Mouse (Mus musculus): ENCODE measurements at regions not wholly inside any gene's neighbourhood (a gene's known extent, or its start where the extent isn't known, plus 50 kb on each side); places are given as distances from the start of the nearest gene placed in this dataset.

DNA sequence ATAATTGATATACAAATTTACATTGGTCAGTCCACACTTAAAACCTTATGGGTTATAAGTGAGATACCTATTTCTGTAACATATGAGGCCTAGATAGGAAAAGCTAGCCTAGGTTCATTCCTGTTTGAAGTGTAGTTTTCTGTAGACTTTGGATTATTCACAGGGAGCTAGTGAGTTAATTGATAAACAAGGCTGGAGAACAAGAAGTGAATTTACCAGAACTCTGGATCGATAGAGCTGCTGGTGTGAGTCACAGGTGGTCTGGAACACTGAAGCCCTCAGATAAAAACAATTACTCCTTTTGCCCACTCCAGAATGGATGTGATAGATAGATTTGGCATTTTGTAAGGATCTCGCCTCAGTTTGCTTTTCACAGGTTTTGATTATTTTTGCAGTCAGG, 62.0 kb upstream of the Rtl1 start:
- WGBS: 80% methylated on average over 2 of the region's 2 CpGs
- H3K9ac ChIP-seq: no peak overlapping the region
- no peak overlapping the region for H3K4me3 ChIP-seq
- peaks cover 22% of the 10 kb centered on the region for H3K36me3 ChIP-seq
- no peaks in the 10 kb centered on the region for H3K4me1 ChIP-seq
- no peak for ATAC-seq (ENCODE audit: insufficient number of reproducible peaks, insufficient read depth, low FRiP score, low TSS enrichment, low read depth)
- no peak overlapping the region for H3K27ac ChIP-seq
- no peak overlapping the region for H3K4me2 ChIP-seq
- no peaks in the 10 kb centered on the region for H3K27me3 ChIP-seq
- no peaks in the 10 kb centered on the region for H3K9me3 ChIP-seq

DNA sequence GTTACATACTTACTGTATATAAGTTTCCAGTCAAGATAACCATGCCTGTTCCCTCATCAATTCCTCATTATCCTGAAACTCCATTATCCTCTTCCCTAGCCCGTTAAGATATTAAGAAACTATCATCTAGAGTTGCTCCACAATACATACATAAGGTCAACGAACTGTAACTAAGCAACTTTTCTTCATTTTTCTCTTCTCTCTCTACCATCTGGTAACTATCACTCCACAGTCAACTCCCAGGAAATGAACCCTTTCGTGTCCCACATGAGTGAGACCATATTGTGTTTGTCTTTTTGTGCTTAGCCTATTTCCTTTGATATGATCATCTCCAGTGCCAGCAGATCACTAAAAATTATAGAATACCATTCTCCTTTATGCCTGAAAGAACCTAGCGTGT, 74.6 kb upstream of the Rtl1 start:
- 66% methylated on average over 4 of the region's 4 CpGs for WGBS

DNA sequence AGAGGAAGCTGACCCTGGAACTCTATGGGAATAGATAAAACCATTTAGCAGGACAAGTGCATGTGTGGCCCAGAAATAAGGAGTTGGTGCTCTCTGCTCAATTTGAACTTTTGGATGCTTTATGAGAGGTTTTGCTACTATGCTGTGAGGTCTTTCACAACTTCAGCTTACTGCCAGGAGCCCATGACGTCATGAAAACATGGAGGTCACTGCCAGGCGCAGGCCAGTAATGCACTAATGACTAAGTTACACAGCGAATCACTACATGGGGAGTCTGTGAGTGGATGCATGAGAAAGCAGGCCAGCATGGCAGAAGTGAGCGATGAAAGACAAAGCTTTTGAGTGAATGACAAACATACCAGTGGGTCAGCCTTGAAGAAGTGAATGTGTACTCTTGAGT, 93.9 kb upstream of the Rtl1 start:
- peaks cover 66% of the 10 kb centered on the region for H3K36me3 ChIP-seq
- H3K27me3 ChIP-seq: no peaks in the 10 kb centered on the region
- 93% methylated on average over 4 of the region's 4 CpGs for WGBS

More for the DNA sequence above, 74.6 kb upstream of the Rtl1 start:
- no peak overlapping the region for H3K4me2 ChIP-seq
- H3K4me1 ChIP-seq: no peaks in the 10 kb centered on the region
- peaks cover 15% of the 10 kb centered on the region for H3K36me3 ChIP-seq
- no peak for ATAC-seq (ENCODE audit: insufficient number of reproducible peaks, insufficient read depth, low FRiP score, low TSS enrichment, low read depth)
- no peaks in the 10 kb centered on the region for H3K9me3 ChIP-seq
- H3K27ac ChIP-seq: no peak overlapping the region
- no peaks in the 10 kb centered on the region for H3K27me3 ChIP-seq
- H3K4me3 ChIP-seq: no peak overlapping the region
- H3K9ac ChIP-seq: no peak overlapping the region

DNA sequence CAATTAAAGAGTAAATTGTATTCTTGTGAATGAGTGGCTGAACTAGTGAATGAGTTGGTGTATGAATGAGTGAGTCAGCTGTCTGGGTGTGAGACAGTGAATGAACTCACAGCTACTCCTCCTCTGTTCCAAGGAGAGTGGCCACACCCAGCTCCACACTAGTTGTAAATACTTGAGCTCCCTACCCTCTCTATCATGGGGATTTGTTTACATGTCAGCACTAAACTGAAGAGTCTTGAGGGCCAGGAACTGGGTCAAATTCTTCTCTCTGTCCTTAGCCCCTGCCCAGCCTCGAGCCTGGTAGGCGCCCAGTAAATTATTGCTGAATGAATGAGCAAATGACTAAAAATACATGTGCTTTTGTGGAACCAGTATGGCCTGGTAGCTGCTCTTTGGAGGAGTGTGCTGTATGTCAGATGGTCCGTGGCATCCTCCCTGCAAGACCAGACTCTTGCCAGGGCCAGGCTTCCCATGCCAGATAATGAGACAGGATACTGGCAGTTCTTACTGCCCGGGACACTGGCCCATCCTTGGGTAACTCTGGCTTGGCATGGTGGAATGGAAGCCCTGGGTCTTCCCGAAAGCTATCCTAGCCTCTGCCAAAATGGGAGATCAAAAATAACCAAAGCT, 94.8 kb upstream of the Rtl1 start:
- no peak for ATAC-seq (ENCODE audit: insufficient number of reproducible peaks, insufficient read depth, low FRiP score, low TSS enrichment, low read depth)
- H3K4me2 ChIP-seq: no peak overlapping the region
- no peaks in the 10 kb centered on the region for H3K4me1 ChIP-seq
- no peak overlapping the region for H3K9ac ChIP-seq
- no peaks in the 10 kb centered on the region for H3K27me3 ChIP-seq
- peaks cover 72% of the 10 kb centered on the region for H3K36me3 ChIP-seq
- H3K27ac ChIP-seq: no peak overlapping the region
- H3K4me3 ChIP-seq: no peak overlapping the region
- H3K9me3 ChIP-seq: no peaks in the 10 kb centered on the region
- WGBS: 86% methylated on average over 5 of the region's 5 CpGs

More for the DNA sequence above, 93.9 kb upstream of the Rtl1 start:
- no peaks in the 10 kb centered on the region for H3K4me1 ChIP-seq
- no peak overlapping the region for H3K9ac ChIP-seq
- no peaks in the 10 kb centered on the region for H3K9me3 ChIP-seq
- no peak overlapping the region for H3K4me3 ChIP-seq
- H3K4me2 ChIP-seq: no peak overlapping the region
- ATAC-seq (ENCODE audit: insufficient number of reproducible peaks, insufficient read depth, low FRiP score, low TSS enrichment, low read depth): no peak
- H3K27ac ChIP-seq: no peak overlapping the region

DNA sequence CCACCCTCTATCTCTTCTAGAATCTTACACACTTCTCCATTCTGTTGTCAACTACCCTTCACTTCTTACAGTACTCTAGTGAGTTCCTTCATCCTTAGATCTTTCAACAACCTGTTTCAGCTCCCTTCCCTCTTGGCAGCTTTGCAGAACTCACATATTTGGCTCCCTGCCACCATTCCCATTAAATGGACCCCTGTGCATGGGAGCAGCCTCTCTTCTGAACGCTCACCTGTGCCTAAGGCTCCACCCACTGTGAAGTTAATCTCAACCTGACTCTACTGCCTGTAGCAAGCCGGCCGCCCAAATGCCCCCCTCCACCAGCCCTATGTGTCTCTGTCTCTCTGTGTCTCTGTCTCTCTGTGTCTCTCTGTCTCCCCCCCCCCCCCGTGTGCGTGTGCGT, 106.7 kb upstream of the Rtl1 start:
- Histone ChIP-seq H3K27ac (no peak overlapping the region), H3K36me3 (peaks cover 23% of the 10 kb centered on the region), H3K4me3 (no peak overlapping the region), H3K4me2 (no peak overlapping the region), H3K27me3 (no peaks in the 10 kb centered on the region), H3K4me1 (no peaks in the 10 kb centered on the region), H3K9ac (no peak overlapping the region), H3K9me3 (no peaks in the 10 kb centered on the region)
- WGBS: 67% methylated on average over 4 of the region's 6 CpGs
- ATAC-seq (ENCODE audit: insufficient number of reproducible peaks, insufficient read depth, low FRiP score, low TSS enrichment, low read depth): no peak

DNA sequence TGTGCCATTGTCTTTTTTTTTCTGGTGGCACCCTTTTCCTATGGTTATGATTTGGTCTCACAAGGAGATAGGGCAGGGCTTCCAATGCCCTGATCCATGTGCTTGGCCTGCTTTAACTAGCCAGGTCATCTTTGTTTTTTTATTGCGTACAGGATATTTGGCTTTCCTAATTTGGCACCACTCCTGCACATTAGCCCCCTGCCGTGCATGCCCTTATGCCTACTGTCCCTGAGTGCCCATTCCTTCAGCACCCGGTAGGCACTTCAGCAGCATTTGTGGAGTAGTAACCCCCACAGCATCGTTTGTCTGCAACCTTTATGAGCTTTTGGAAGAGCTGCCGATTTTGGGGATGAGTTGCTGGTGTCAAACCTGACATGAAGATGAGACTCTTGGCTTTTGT, 109.5 kb upstream of the Rtl1 start:
- Histone ChIP-seq H3K9ac (no peak overlapping the region), H3K36me3 (peaks cover 46% of the 10 kb centered on the region), H3K4me1 (no peaks in the 10 kb centered on the region), H3K9me3 (no peaks in the 10 kb centered on the region), H3K4me2 (no peak overlapping the region), H3K27me3 (no peaks in the 10 kb centered on the region), H3K27ac (no peak overlapping the region), H3K4me3 (no peak overlapping the region)
- WGBS: 92% methylated on average over 5 of the region's 5 CpGs
- no peak for ATAC-seq (ENCODE audit: insufficient number of reproducible peaks, insufficient read depth, low FRiP score, low TSS enrichment, low read depth)

DNA sequence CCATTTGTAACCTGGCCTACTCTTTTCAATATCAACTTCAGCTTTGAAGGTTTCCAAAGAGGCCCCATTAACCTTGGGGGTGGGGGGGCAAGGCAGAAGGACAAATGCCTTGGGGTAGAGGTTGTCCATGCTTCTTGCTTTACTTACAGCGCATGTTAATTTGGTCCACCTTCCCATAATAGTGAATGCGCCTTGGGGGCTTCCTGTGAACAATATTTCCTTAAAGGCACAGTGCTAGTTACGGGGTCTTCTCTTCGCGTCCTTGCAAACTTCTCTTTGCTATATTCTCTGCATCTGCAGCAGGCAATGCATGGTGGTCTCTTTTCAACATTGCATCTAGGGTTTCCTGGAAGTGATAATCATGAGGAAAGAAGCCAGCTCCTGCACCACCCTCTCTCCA, 111.3 kb upstream of the Rtl1 start:
- Histone ChIP-seq H3K4me3 (no peak overlapping the region), H3K4me2 (no peak overlapping the region), H3K27ac (no peak overlapping the region), H3K36me3 (peaks cover 59% of the 10 kb centered on the region), H3K4me1 (no peaks in the 10 kb centered on the region), H3K27me3 (no peaks in the 10 kb centered on the region), H3K9me3 (no peaks in the 10 kb centered on the region), H3K9ac (no peak overlapping the region)
- 86% methylated on average over 5 of the region's 5 CpGs for WGBS
- ATAC-seq (ENCODE audit: insufficient number of reproducible peaks, insufficient read depth, low FRiP score, low TSS enrichment, low read depth): no peak

DNA sequence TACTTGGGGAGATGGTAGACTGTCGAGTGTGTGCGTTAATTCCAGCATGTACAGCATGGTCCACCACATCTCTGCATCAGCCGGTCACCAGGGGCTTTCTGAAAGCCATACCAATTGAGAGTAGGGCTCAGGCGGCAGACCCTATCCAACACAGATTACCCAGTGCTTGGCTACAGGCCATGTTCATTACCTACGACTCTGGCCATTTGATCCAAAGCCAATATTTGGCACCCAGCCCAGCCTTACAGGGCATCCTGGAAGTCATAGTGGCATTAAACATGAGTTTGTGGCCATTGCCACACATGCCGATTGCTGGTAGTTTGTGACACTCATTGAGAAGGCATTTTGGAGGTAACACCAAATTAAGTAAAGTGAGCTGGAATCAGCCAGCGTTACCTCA, 111.8 kb upstream of the Rtl1 start:
- H3K27ac ChIP-seq: no peak overlapping the region
- peaks cover 64% of the 10 kb centered on the region for H3K36me3 ChIP-seq
- H3K27me3 ChIP-seq: no peaks in the 10 kb centered on the region
- H3K4me3 ChIP-seq: no peak overlapping the region
- no peak overlapping the region for H3K4me2 ChIP-seq
- WGBS: 92% methylated on average over 7 of the region's 7 CpGs
- ATAC-seq (ENCODE audit: insufficient number of reproducible peaks, insufficient read depth, low FRiP score, low TSS enrichment, low read depth): no peak
- H3K4me1 ChIP-seq: no peaks in the 10 kb centered on the region
- H3K9ac ChIP-seq: no peak overlapping the region
- no peaks in the 10 kb centered on the region for H3K9me3 ChIP-seq

DNA sequence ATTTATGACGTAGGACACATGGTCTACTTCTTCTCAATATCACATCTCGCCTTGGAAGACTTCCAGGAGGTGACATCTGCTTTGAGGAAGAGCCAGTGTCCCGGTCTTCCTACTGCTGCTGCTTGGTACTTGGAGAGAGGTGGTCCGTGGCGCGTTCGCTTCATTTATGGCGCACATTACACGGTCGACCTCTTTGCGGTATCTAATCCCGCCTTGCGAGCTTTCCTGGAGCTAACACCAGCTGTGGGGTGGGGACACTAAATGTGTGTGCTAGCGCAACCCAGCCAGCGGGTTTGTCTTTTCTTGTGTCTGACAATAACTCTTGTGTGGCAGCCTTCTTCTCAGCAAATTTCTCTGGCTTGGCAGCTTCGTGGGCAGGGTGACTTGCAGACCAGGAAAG, 112.3 kb upstream of the Rtl1 start:
- H3K9me3 ChIP-seq: no peaks in the 10 kb centered on the region
- H3K27ac ChIP-seq: no peak overlapping the region
- peaks cover 69% of the 10 kb centered on the region for H3K36me3 ChIP-seq
- no peak overlapping the region for H3K9ac ChIP-seq
- no peak for ATAC-seq (ENCODE audit: insufficient number of reproducible peaks, insufficient read depth, low FRiP score, low TSS enrichment, low read depth)
- no peak overlapping the region for H3K4me3 ChIP-seq
- H3K4me1 ChIP-seq: no peaks in the 10 kb centered on the region
- H3K27me3 ChIP-seq: no peaks in the 10 kb centered on the region
- H3K4me2 ChIP-seq: no peak overlapping the region
- WGBS: 94% methylated on average over 16 of the region's 16 CpGs

DNA sequence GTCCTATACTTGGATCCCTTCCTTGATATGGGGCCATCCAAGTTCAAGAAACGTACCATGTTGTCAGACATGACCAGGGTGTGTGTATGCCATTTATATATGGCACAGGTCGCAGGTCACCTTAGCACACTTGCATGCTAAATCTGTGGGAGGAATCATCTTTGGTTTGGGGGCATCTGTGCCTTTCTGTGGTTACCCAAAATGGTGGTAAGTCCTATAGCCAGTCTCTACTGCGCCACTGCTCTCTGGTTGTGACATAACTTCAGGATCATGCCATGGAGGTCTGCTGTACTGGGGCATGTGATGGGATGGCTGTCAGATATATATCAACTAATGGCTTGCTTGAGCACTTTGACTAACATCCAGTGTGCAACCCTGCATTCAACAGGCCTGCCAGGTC, 112.9 kb upstream of the Rtl1 start:
- WGBS: 94% methylated on average over 3 of the region's 3 CpGs
- no peak for ATAC-seq (ENCODE audit: insufficient number of reproducible peaks, insufficient read depth, low FRiP score, low TSS enrichment, low read depth)
- H3K9ac ChIP-seq: no peak overlapping the region
- H3K9me3 ChIP-seq: no peaks in the 10 kb centered on the region
- no peaks in the 10 kb centered on the region for H3K27me3 ChIP-seq
- H3K4me1 ChIP-seq: no peaks in the 10 kb centered on the region
- H3K36me3 ChIP-seq: peaks cover 72% of the 10 kb centered on the region
- no peak overlapping the region for H3K4me2 ChIP-seq
- no peak overlapping the region for H3K4me3 ChIP-seq
- H3K27ac ChIP-seq: no peak overlapping the region

DNA sequence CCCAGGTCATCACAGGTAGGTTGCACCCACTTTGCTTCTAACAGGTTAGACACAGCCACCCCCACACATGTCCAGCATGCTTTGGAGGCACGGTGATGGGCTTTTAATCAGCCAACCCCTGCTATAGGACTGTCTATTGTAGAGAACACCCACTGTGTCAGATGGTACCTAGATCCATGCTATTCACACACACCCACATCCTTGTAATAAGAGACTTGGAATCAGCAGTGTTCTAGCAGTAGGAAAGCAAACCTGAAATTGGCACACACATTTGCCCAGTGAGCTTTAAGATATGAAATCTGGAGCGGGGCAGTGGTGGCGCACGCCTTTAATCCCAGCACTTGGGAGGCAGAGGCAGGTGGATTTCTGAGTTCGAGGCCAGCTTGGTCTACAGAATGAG, 113.9 kb upstream of the Rtl1 start:
- ATAC-seq (ENCODE audit: insufficient number of reproducible peaks, insufficient read depth, low FRiP score, low TSS enrichment, low read depth): no peak
- 95% methylated on average over 5 of the region's 5 CpGs for WGBS
- Histone ChIP-seq H3K27ac (no peak overlapping the region), H3K4me1 (no peaks in the 10 kb centered on the region), H3K9ac (no peak overlapping the region), H3K9me3 (no peaks in the 10 kb centered on the region), H3K27me3 (no peaks in the 10 kb centered on the region), H3K36me3 (peaks cover 81% of the 10 kb centered on the region), H3K4me2 (no peak overlapping the region), H3K4me3 (no peak overlapping the region)

DNA sequence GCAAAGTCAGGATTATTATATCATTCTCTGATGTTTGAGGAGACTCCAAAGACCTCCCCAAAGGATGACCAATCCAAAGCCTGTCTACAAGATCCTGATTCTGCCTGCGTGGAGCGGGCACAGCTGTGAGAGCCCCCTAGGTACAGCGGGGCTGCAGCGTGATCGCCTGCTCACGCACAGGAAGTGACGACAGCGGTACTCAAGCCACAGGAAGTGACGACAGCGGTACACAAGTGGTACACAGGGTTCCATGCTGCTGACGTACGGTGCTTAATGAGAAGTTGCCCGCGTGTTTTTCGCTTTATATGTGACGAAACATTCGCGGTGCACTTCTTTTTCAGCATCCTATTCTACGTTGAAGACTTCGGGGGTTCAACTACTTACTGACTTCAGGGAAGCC, 116.9 kb upstream of the Rtl1 start:
- WGBS: 96% methylated on average over 20 of the region's 20 CpGs
- Histone ChIP-seq H3K4me3 (no peak overlapping the region), H3K9me3 (no peaks in the 10 kb centered on the region), H3K9ac (no peak overlapping the region), H3K27me3 (no peaks in the 10 kb centered on the region), H3K36me3 (peaks cover 80% of the 10 kb centered on the region), H3K4me2 (no peak overlapping the region), H3K4me1 (no peaks in the 10 kb centered on the region), H3K27ac (no peak overlapping the region)
- ATAC-seq (ENCODE audit: insufficient number of reproducible peaks, insufficient read depth, low FRiP score, low TSS enrichment, low read depth): no peak

DNA sequence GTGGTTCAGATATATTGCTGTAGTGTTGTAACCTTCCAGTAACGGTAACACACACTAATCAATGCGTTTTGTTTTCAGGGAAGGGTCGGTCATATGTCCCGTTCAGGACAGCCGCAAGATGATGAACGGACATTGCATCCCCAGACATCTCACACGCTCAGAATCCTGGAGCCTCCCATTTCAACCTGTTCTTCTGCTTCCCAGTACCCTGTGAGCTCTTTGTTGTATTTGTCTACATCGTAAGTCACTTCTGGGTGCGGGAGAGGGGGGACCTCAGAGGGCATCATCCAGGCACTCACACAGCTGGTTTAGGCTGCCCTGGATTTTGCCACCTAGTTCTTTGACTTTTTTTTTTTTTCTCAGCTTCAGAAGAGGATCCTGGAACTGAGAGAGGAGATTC, 117.9 kb upstream of the Rtl1 start:
- no peaks in the 10 kb centered on the region for H3K9me3 ChIP-seq
- H3K4me2 ChIP-seq: no peak overlapping the region
- ATAC-seq (ENCODE audit: insufficient number of reproducible peaks, insufficient read depth, low FRiP score, low TSS enrichment, low read depth): no peak
- no peak overlapping the region for H3K27ac ChIP-seq
- H3K27me3 ChIP-seq: no peaks in the 10 kb centered on the region
- peaks cover 78% of the 10 kb centered on the region for H3K36me3 ChIP-seq
- WGBS: 94% methylated on average over 9 of the region's 9 CpGs
- H3K4me3 ChIP-seq: no peak overlapping the region
- no peaks in the 10 kb centered on the region for H3K4me1 ChIP-seq
- no peak overlapping the region for H3K9ac ChIP-seq
